15 mouse cellular contexts compared by ENCODE assay signal in genomic region chr6:138800836-138801740, GRCm38 (mm10).
DNase-seq lines count a peak whose midpoint lies in the region; ATAC-seq and TF ChIP-seq lines count a peak whose summit lies in the region.
"Had no signal": no experiment of that assay in that cellular context is flagged by ENCODE, and none has a peak within 500 bp of the region (broad histone marks: within the 10 kb centered on the region; RNA-seq: fewer than 3 reads in every experiment).

No protein-coding gene starts in this region.

- intact Hi-C loops in gastrocnemius, postnatal 36 days (cut with DNase I): no loop called here

- TF ChIP-seq CTCF in brain, embryonic 14.5 days (IDR thresholded peaks at IDR 0.05; ENCODE audit: borderline replicate concordance, extremely low read depth, insufficient read depth, insufficient read length): no peak

- H3K9me3 ChIP-seq in heart, embryonic 10.5 days: no peaks in the 10 kb centered on the region
- H3K9me3 ChIP-seq: embryonic facial prominence, embryonic 15.5 days; hindbrain, embryonic 15.5 days had no signal

- no peaks in the 10 kb centered on the region for H3K36me3 ChIP-seq in heart, embryonic 10.5 days
- H3K36me3 ChIP-seq: embryonic facial prominence, embryonic 15.5 days; hindbrain, embryonic 15.5 days had no signal

- H3K4me3 ChIP-seq in heart, embryonic 10.5 days: no peak overlapping the region
- H3K4me3 ChIP-seq: embryonic facial prominence, embryonic 15.5 days; hindbrain, embryonic 15.5 days; left cerebral cortex, adult 2 months; myocyte had no signal

- no peaks in the 10 kb centered on the region for H3K27me3 ChIP-seq in heart, embryonic 10.5 days (ENCODE audit: insufficient read depth, poor library complexity, severe bottlenecking)
- H3K27me3 ChIP-seq: embryonic facial prominence, embryonic 15.5 days; hindbrain, embryonic 15.5 days had no signal

- no peak overlapping the region for H3K27ac ChIP-seq in heart, embryonic 10.5 days
- H3K27ac ChIP-seq: embryonic facial prominence, embryonic 15.5 days; hindbrain, embryonic 15.5 days had no signal

- TF ChIP-seq POLR2A in brain, embryonic 14.5 days (IDR thresholded peaks at IDR 0.05; ENCODE audit: borderline replicate concordance, extremely low read depth, insufficient read depth, insufficient read length, poor library complexity, severe bottlenecking): no peak

- peak; percentile 28 to 44 for DNase-seq in heart, adult 18-20 months
- no peak for DNase-seq in heart, embryonic 10.5 days (ENCODE audit: low spot score)
- peak; percentile 14 for DNase-seq in 3T3-L1 (ENCODE audit: low read depth, low spot score)
- peak; percentile 66 for DNase-seq in brain, embryonic 14.5 days (ENCODE audit: low read depth)
- DNase-seq in left cerebral cortex, adult 11 months (ENCODE audit: low spot score): peak; percentile 28
- DNase-seq in gastrocnemius, postnatal 36 days: no peak
- no peak for DNase-seq in urinary bladder, adult 2 months (ENCODE audit: low spot score)
- DNase-seq: gastrocnemius, postnatal 10 days; kidney, adult 9 months had no signal

- ATAC-seq in activated CD4-positive, CD25-positive, alpha-beta regulatory T cell, adult 4 months: no peak
- ATAC-seq: CD4-positive, CD25-positive, alpha-beta regulatory T cell, adult 4 months had no signal

- 59% methylated on average over 8 of the region's 8 CpGs for WGBS in heart, embryonic 10.5 days

- H3K4me1 ChIP-seq in heart, embryonic 10.5 days: no peaks in the 10 kb centered on the region
- H3K4me1 ChIP-seq: embryonic facial prominence, embryonic 15.5 days; hindbrain, embryonic 15.5 days had no signal

Comparison
In these comparisons a context has a peak if more than half of its experiments do, and no peak if none do; other contexts are left out.
1. DNase-seq: peak in heart, adult 18-20 months (2 of 2), 3T3-L1 (single experiment), brain, embryonic 14.5 days (single experiment) and left cerebral cortex, adult 11 months (single experiment); none in heart, embryonic 10.5 days (single experiment), gastrocnemius, postnatal 36 days (0 of 2) and urinary bladder, adult 2 months (single experiment).